ENCODE assay signal across 23 mouse cellular contexts in the genomic region with DNA sequence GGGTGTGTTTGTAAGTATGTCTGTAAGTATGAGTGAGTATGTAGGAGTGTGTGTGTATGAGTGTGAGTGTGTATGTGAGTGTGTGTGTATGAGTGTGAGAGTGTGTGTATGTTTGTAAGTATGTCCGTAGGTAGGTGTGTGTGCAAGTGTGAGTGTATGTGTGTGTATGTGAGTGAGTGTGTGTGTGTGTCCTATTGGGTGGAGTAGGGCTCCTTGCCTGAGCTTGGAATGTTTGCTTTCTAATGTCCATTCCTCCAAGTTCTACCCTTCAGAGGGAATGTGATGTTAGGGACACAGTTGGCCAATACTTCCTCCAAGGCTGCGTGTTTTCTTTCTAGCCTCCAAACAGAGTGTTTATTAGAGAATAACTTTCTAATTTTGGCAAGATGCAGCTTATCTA. TPM values are rescaled to one million over a fixed set of nuclear protein-coding genes. Genes with fewer than 3 reads are reported as not detected.
A peak's percentile ranks its signal among the peaks of the same experiment; 100 is the strongest.
DNase-seq lines count a peak whose midpoint lies in the region; ATAC-seq and TF ChIP-seq lines count a peak whose summit lies in the region.
"Had no signal": no experiment of that assay in that cellular context is flagged by ENCODE, and none has a peak within 500 bp of the region (broad histone marks: within the 10 kb centered on the region; RNA-seq: fewer than 3 reads in every experiment).

No protein-coding gene starts in this region.

- TF ChIP-seq POLR2A in lung, adult 2 months (IDR thresholded peaks at IDR 0.05; ENCODE audit: borderline replicate concordance, extremely low read depth, low read depth, low read length): no peak
- no peak for TF ChIP-seq POLR2A in embryonic fibroblast, embryonic 13.5 days (IDR thresholded peaks at IDR 0.05; ENCODE audit: low read depth, low read length)

- peak; percentile 62 for TF ChIP-seq EP300 in lung, postnatal 0 days (IDR thresholded peaks at IDR 0.05)

- no peaks in the 10 kb centered on the region for H3K9me3 ChIP-seq in lung, postnatal 0 days (ENCODE audit: low read length)
- no peaks in the 10 kb centered on the region for H3K9me3 ChIP-seq in forebrain, embryonic 11.5 days (ENCODE audit: control insufficient read depth, low read length)
- H3K9me3 ChIP-seq: embryonic facial prominence, embryonic 15.5 days; forebrain, embryonic 12.5 days had no signal

- H3K27me3 ChIP-seq in lung, postnatal 0 days (replicated peaks; ENCODE audit: insufficient read depth, low read length): no peaks in the 10 kb centered on the region
- no peaks in the 10 kb centered on the region for H3K27me3 ChIP-seq in forebrain, embryonic 11.5 days (ENCODE audit: control insufficient read depth, insufficient read depth, low read length)
- H3K27me3 ChIP-seq: embryonic facial prominence, embryonic 13.5 days; embryonic facial prominence, embryonic 15.5 days; forebrain, embryonic 12.5 days had no signal

- peak; percentile 52 for ATAC-seq in lung, postnatal 0 days
- ATAC-seq in forebrain, embryonic 11.5 days (replicated peaks; ENCODE audit: low FRiP score): no peak
- ATAC-seq: forebrain, embryonic 14.5 days; forebrain, embryonic 16.5 days had no signal

- peaks cover 14% of the 10 kb centered on the region for H3K36me3 ChIP-seq in lung, postnatal 0 days (ENCODE audit: insufficient read depth, low read length)
- H3K36me3 ChIP-seq in forebrain, embryonic 11.5 days (ENCODE audit: control insufficient read depth, insufficient read depth, low read length): no peaks in the 10 kb centered on the region; the same call in 1 of the 2 replicates
- H3K36me3 ChIP-seq: forebrain, embryonic 12.5 days had no signal

- H3K9ac ChIP-seq in lung, postnatal 0 days (replicated peaks; ENCODE audit: low read depth): no peak overlapping the region
- H3K9ac ChIP-seq in forebrain, embryonic 11.5 days (ENCODE audit: low read length): no peak overlapping the region
- H3K9ac ChIP-seq: embryonic facial prominence, embryonic 13.5 days; embryonic facial prominence, embryonic 15.5 days; forebrain, embryonic 12.5 days had no signal

- no peak overlapping the region for H3K4me2 ChIP-seq in lung, postnatal 0 days (replicated peaks; ENCODE audit: low read depth, low read length)
- no peak overlapping the region for H3K4me2 ChIP-seq in forebrain, embryonic 11.5 days (ENCODE audit: low read depth, low read length, severe bottlenecking)
- H3K4me2 ChIP-seq: embryonic facial prominence, embryonic 13.5 days; embryonic facial prominence, embryonic 15.5 days; forebrain, embryonic 12.5 days had no signal

- TF ChIP-seq CTCF in lung, postnatal 0 days (IDR thresholded peaks at IDR 0.05): no peak
- TF ChIP-seq CTCF in lung, adult 2 months (IDR thresholded peaks at IDR 0.05; ENCODE audit: insufficient read depth, low read length): no peak
- TF ChIP-seq CTCF in embryonic fibroblast, embryonic 13.5 days (IDR thresholded peaks at IDR 0.05; ENCODE audit: borderline replicate concordance, insufficient read depth, low read length): 0 out of 2 replicates have a peak, but pooled peaks have one; percentile 12

- peak; percentile 52 for DNase-seq in lung, postnatal 0 days (ENCODE audit: low spot score)
- no peak for DNase-seq in lung, adult 2 months
- DNase-seq in lung, postnatal 36 days: peak; percentile 30
- no peak for DNase-seq in lung, postnatal 10 days
- no peak for DNase-seq in forebrain, embryonic 11.5 days (ENCODE audit: low spot score)
- DNase-seq: adrenal gland, postnatal 10 days; adrenal gland, postnatal 25 days; cerebellum, adult 11 months; cerebellum, adult 18-20 months; cerebellum, adult 8-10 months; cerebellum, adult 9-11 months; cerebellum, postnatal 36 days; embryo, embryonic 11 days had no signal

- H3K4me3 ChIP-seq in lung, postnatal 0 days (ENCODE audit: low read depth, low read length): no peak overlapping the region
- H3K4me3 ChIP-seq in lung, adult 2 months (replicated peaks; ENCODE audit: extremely low read depth, low read depth, low read length): no peak overlapping the region
- H3K4me3 ChIP-seq in embryonic fibroblast, embryonic 13.5 days (ENCODE audit: insufficient read depth, low read length): no peak overlapping the region
- no peak overlapping the region for H3K4me3 ChIP-seq in forebrain, embryonic 11.5 days (ENCODE audit: low read depth, low read length)
- H3K4me3 ChIP-seq: embryonic facial prominence, embryonic 13.5 days; embryonic facial prominence, embryonic 15.5 days; forebrain, embryonic 12.5 days had no signal

- peaks cover 7% of the 10 kb centered on the region; the same call in 1 of the 2 replicates for H3K4me1 ChIP-seq in lung, postnatal 0 days (ENCODE audit: insufficient read depth, low read depth, low read length)
- H3K4me1 ChIP-seq in lung, adult 2 months (ENCODE audit: control insufficient read depth, insufficient read depth, low read length): peaks cover 2% of the 10 kb centered on the region; the same call in 1 of the 2 replicates
- peaks cover 19% of the 10 kb centered on the region for H3K4me1 ChIP-seq in embryonic fibroblast, embryonic 13.5 days (ENCODE audit: control insufficient read depth, insufficient read depth, low read length)
- H3K4me1 ChIP-seq in forebrain, embryonic 11.5 days (replicated peaks; ENCODE audit: control insufficient read depth, insufficient read depth, low read length): no peaks in the 10 kb centered on the region; the same call in 1 of the 2 replicates
- H3K4me1 ChIP-seq: forebrain, embryonic 12.5 days had no signal

- 0 out of 2 replicates have a peak overlapping the region, but pooled peaks have one; percentile 38 for H3K27ac ChIP-seq in lung, postnatal 0 days (ENCODE audit: low read length)
- no peak overlapping the region for H3K27ac ChIP-seq in embryonic fibroblast, embryonic 13.5 days (ENCODE audit: insufficient read depth, low read length)
- H3K27ac ChIP-seq in forebrain, embryonic 11.5 days (ENCODE audit: low read depth, low read length): no peak overlapping the region
- H3K27ac ChIP-seq: embryonic facial prominence, embryonic 13.5 days; embryonic facial prominence, embryonic 15.5 days; forebrain, embryonic 12.5 days had no signal

- 63% methylated on average over 2 of the region's 2 CpGs for WGBS in lung, postnatal 0 days
- WGBS in lung, adult 2 months: 51% methylated on average over 2 of the region's 2 CpGs
- 87% methylated on average over 2 of the region's 2 CpGs for WGBS in forebrain, embryonic 11.5 days

RNA-seq across cellular contexts. Expression of a gene that starts 28.8 kb away (rescaled TPM):
- polyA plus RNA-seq in lung, postnatal 0 days (2015; fragmentation: Nextera tagmentation; extraction: Ambion mirVana): not detected in 2 replicates
- polyA plus RNA-seq in lung, adult 2 months (2012; rRNA removed): not detected in 2 replicates
- polyA plus RNA-seq in embryonic fibroblast, embryonic 13.5 days (2011; ENCODE audit: insufficient read length, low read depth, missing spikeins): not detected in 2 replicates
- polyA plus RNA-seq in forebrain, embryonic 11.5 days (2014; fragmentation: Nextera tagmentation; extraction: Ambion mirVana): not detected in 2 replicates
- polyA plus RNA-seq: adrenal gland, adult 2 months; brain, embryonic 14.5 days; C2C12; embryonic facial prominence, embryonic 11.5 days; embryonic facial prominence, embryonic 13.5 days; embryonic facial prominence, embryonic 15.5 days; forebrain, embryonic 12.5 days; forebrain, embryonic 14.5 days; forebrain, embryonic 16.5 days had no signal

RNA-seq across cellular contexts. Expression of a gene that starts 51.2 kb away (rescaled TPM):
- 20.5 and 27.9 TPM in 2 replicates for polyA plus RNA-seq in lung, postnatal 0 days (2015; fragmentation: Nextera tagmentation; extraction: Ambion mirVana)
- 69.1 and 76.4 TPM in 2 replicates for polyA plus RNA-seq in lung, adult 2 months (2012; rRNA removed)
- 31.0 and 39.9 TPM in 2 replicates for polyA plus RNA-seq in embryonic fibroblast, embryonic 13.5 days (2011; ENCODE audit: insufficient read length, low read depth, missing spikeins)
- 3.3 and 5.2 TPM in 2 replicates for polyA plus RNA-seq in forebrain, embryonic 11.5 days (2014; fragmentation: Nextera tagmentation; extraction: Ambion mirVana)

Comparison
In these comparisons a context has a peak if more than half of its experiments do, and no peak if none do; other contexts are left out.
1. DNase-seq: peak in lung, postnatal 0 days (single experiment) and lung, postnatal 36 days (single experiment); none in lung, adult 2 months (single experiment), lung, postnatal 10 days (single experiment) and forebrain, embryonic 11.5 days (single experiment).